ENCODE assay signal across 24 mouse cellular contexts in the genomic region with DNA sequence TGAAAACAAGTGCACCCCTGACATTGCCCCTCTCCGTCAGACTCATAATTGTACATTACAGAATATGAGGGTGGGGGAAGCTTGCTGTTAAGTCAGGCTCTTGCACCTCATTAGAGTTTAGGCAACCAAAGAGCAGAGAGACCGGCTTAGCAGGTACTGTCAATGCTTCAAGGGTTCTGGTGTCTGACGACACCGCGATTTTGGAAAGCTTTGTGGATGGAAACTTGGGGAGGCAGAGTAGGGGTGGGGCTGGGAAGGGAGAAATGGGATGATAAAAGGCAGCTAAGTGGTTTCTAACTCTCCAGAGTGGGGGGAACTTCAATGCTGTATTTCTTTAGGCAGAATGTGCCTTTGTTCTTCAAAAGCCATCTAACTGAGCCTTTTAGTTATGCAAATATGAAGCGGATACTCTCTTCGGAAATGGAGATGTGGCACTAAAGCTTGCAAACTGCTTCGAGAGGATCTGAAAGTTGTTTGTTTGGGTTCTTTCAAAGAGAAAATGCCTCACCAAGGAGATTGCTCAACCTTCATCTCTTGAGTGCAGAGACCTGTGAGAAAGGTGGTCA.
A peak's percentile ranks its signal among the peaks of the same experiment; 100 is the strongest.
DNase-seq lines count a peak whose midpoint lies in the region; ATAC-seq and TF ChIP-seq lines count a peak whose summit lies in the region.
"Had no signal": no experiment of that assay in that cellular context is flagged by ENCODE, and none has a peak within 500 bp of the region (broad histone marks: within the 10 kb centered on the region; RNA-seq: fewer than 3 reads in every experiment).

No protein-coding gene starts in this region.

- 0 out of 2 replicates have a peak overlapping the region, but pooled peaks have one; percentile 4 for H3K4me2 ChIP-seq in forebrain, embryonic 12.5 days
- H3K4me2 ChIP-seq in midbrain, embryonic 12.5 days (replicated peaks), result no peak overlapping the region
- no peak overlapping the region for H3K4me2 ChIP-seq in midbrain, embryonic 11.5 days
- H3K4me2 ChIP-seq in forebrain, embryonic 16.5 days (ENCODE audit: low read length), result peak overlapping the region; percentile 13; the same call in 1 of the 2 replicates
- H3K4me2 ChIP-seq: heart, embryonic 13.5 days; intestine, embryonic 15.5 days had no signal

- H3K9me3 ChIP-seq in forebrain, embryonic 12.5 days, result no peaks in the 10 kb centered on the region
- H3K9me3 ChIP-seq in forebrain, embryonic 10.5 days, result no peaks in the 10 kb centered on the region
- no peaks in the 10 kb centered on the region for H3K9me3 ChIP-seq in midbrain, embryonic 12.5 days
- H3K9me3 ChIP-seq in midbrain, embryonic 11.5 days (ENCODE audit: control insufficient read depth, low read length), result no peaks in the 10 kb centered on the region
- H3K9me3 ChIP-seq in embryonic facial prominence, embryonic 10.5 days, result no peaks in the 10 kb centered on the region
- H3K9me3 ChIP-seq in forebrain, embryonic 16.5 days (ENCODE audit: control insufficient read depth, low read length), result no peaks in the 10 kb centered on the region
- H3K9me3 ChIP-seq: heart, embryonic 13.5 days; intestine, embryonic 15.5 days; limb, embryonic 10.5 days; midbrain, embryonic 10.5 days had no signal

- TF ChIP-seq POLR2A in thymus, adult 2 months (IDR thresholded peaks at IDR 0.05; ENCODE audit: control insufficient read depth, extremely low read depth, insufficient read depth, low read length, poor library complexity), result no peak

- H3K4me1 ChIP-seq in forebrain, embryonic 12.5 days, result peaks cover 7% of the 10 kb centered on the region; the same call in 1 of the 2 replicates
- peaks cover 12% of the 10 kb centered on the region for H3K4me1 ChIP-seq in forebrain, embryonic 10.5 days
- H3K4me1 ChIP-seq in midbrain, embryonic 12.5 days, result peaks cover 6% of the 10 kb centered on the region; the same call in 1 of the 2 replicates
- no peaks in the 10 kb centered on the region; the same call in 1 of the 2 replicates for H3K4me1 ChIP-seq in midbrain, embryonic 11.5 days (ENCODE audit: control insufficient read depth, insufficient read depth, low read length)
- H3K4me1 ChIP-seq in embryonic facial prominence, embryonic 10.5 days, result peaks cover 5% of the 10 kb centered on the region; the same call in 1 of the 2 replicates
- H3K4me1 ChIP-seq in forebrain, embryonic 16.5 days (replicated peaks; ENCODE audit: control insufficient read depth, insufficient read depth, low read length), result 0 out of 2 replicates have a peak, but pooled peaks cover 3% of the 10 kb centered on the region
- no peaks in the 10 kb centered on the region for H3K4me1 ChIP-seq in thymus, adult 2 months (replicated peaks; ENCODE audit: control insufficient read depth, insufficient read depth, low read length)
- H3K4me1 ChIP-seq: heart, embryonic 13.5 days; intestine, embryonic 15.5 days; limb, embryonic 10.5 days had no signal

- H3K27ac ChIP-seq in forebrain, embryonic 12.5 days, result no peak overlapping the region
- H3K27ac ChIP-seq in forebrain, embryonic 10.5 days, result no peak overlapping the region
- H3K27ac ChIP-seq in midbrain, embryonic 12.5 days (replicated peaks), result no peak overlapping the region
- no peak overlapping the region for H3K27ac ChIP-seq in midbrain, embryonic 11.5 days (ENCODE audit: low read depth, low read length)
- H3K27ac ChIP-seq in embryonic facial prominence, embryonic 10.5 days (replicated peaks), result no peak overlapping the region
- H3K27ac ChIP-seq in forebrain, embryonic 16.5 days (ENCODE audit: low read length), result no peak overlapping the region
- no peak overlapping the region for H3K27ac ChIP-seq in thymus, adult 2 months (ENCODE audit: control insufficient read depth, insufficient read depth, low read length)
- H3K27ac ChIP-seq: heart, embryonic 13.5 days; intestine, embryonic 15.5 days; left cerebral cortex, adult 2 months; limb, embryonic 10.5 days; macrophage; midbrain, embryonic 10.5 days had no signal

- no peak overlapping the region for H3K9ac ChIP-seq in forebrain, embryonic 12.5 days
- H3K9ac ChIP-seq in midbrain, embryonic 12.5 days (replicated peaks), result no peak overlapping the region
- no peak overlapping the region for H3K9ac ChIP-seq in midbrain, embryonic 11.5 days (ENCODE audit: low read length)
- no peak overlapping the region for H3K9ac ChIP-seq in forebrain, embryonic 16.5 days (replicated peaks; ENCODE audit: low read depth, low read length)
- H3K9ac ChIP-seq: heart, embryonic 13.5 days; intestine, embryonic 15.5 days had no signal

- ATAC-seq in forebrain, embryonic 12.5 days (ENCODE audit: low FRiP score), result no peak
- ATAC-seq in midbrain, embryonic 12.5 days (ENCODE audit: low FRiP score, low read depth), result 0 out of 2 replicates have a peak, but pooled peaks have one; percentile 12
- no peak for ATAC-seq in midbrain, embryonic 11.5 days (ENCODE audit: low FRiP score)
- ATAC-seq in forebrain, embryonic 16.5 days, result no peak
- ATAC-seq: intestine, embryonic 15.5 days had no signal

- H3K36me3 ChIP-seq in forebrain, embryonic 12.5 days (replicated peaks), result no peaks in the 10 kb centered on the region
- no peaks in the 10 kb centered on the region for H3K36me3 ChIP-seq in forebrain, embryonic 10.5 days (replicated peaks)
- H3K36me3 ChIP-seq in midbrain, embryonic 12.5 days, result no peaks in the 10 kb centered on the region
- H3K36me3 ChIP-seq in midbrain, embryonic 11.5 days (ENCODE audit: control insufficient read depth, insufficient read depth, low read length), result no peaks in the 10 kb centered on the region
- H3K36me3 ChIP-seq in embryonic facial prominence, embryonic 10.5 days (replicated peaks), result no peaks in the 10 kb centered on the region
- H3K36me3 ChIP-seq in forebrain, embryonic 16.5 days (ENCODE audit: control insufficient read depth, insufficient read depth), result no peaks in the 10 kb centered on the region
- H3K36me3 ChIP-seq in thymus, adult 2 months (ENCODE audit: control insufficient read depth, insufficient read depth, low read length), result no peaks in the 10 kb centered on the region
- H3K36me3 ChIP-seq: heart, embryonic 13.5 days; intestine, embryonic 15.5 days; limb, embryonic 10.5 days; midbrain, embryonic 10.5 days had no signal

- WGBS in forebrain, embryonic 12.5 days, result 22% methylated on average over 8 of the region's 8 CpGs
- WGBS in forebrain, embryonic 10.5 days, result 36% methylated on average over 8 of the region's 8 CpGs
- 26% methylated on average over 8 of the region's 8 CpGs for WGBS in midbrain, embryonic 12.5 days
- whole genome bisulfite sequencing in midbrain, embryonic 11.5 days, result 26% methylated on average over 8 of the region's 8 CpGs
- 28% methylated on average over 8 of the region's 8 CpGs for WGBS in embryonic facial prominence, embryonic 10.5 days
- 19% methylated on average over 8 of the region's 8 CpGs for WGBS in forebrain, embryonic 16.5 days
- 55% methylated on average over 8 of the region's 8 CpGs for WGBS in thymus, adult 2 months

- H3K4me3 ChIP-seq in forebrain, embryonic 12.5 days (replicated peaks), result no peak overlapping the region
- H3K4me3 ChIP-seq in forebrain, embryonic 10.5 days, result no peak overlapping the region
- no peak overlapping the region for H3K4me3 ChIP-seq in midbrain, embryonic 12.5 days
- no peak overlapping the region for H3K4me3 ChIP-seq in midbrain, embryonic 11.5 days (ENCODE audit: low read depth, low read length)
- no peak overlapping the region for H3K4me3 ChIP-seq in embryonic facial prominence, embryonic 10.5 days
- H3K4me3 ChIP-seq in forebrain, embryonic 16.5 days (replicated peaks; ENCODE audit: low read length), result no peak overlapping the region
- no peak overlapping the region for H3K4me3 ChIP-seq in thymus, adult 2 months (ENCODE audit: control insufficient read depth, insufficient read depth, low read length)
- H3K4me3 ChIP-seq: heart, embryonic 13.5 days; intestine, embryonic 15.5 days; left cerebral cortex, adult 2 months; limb, embryonic 10.5 days; midbrain, embryonic 10.5 days had no signal

- no peak for DNase-seq in forebrain, embryonic 10.5 days (ENCODE audit: extremely low spot score, low spot score)
- no peak for DNase-seq in midbrain, embryonic 11.5 days (ENCODE audit: low spot score, missing footprints)
- peak; percentile 11 for DNase-seq in embryonic facial prominence, embryonic 10.5 days (ENCODE audit: low spot score)
- DNase-seq in thymus, adult 2 months, result no peak
- no peak for DNase-seq in right cerebral cortex, postnatal 4 days
- DNase-seq: adrenal gland, adult 2 months; cerebellum, adult 9-10 months; gastrocnemius, postnatal 10 days; heart, adult 18-20 months; kidney, adult 9 months; kidney, postnatal 4 days; layer of hippocampus, adult 9-11 months; lung, adult 18-20 months; spleen, adult 18-20 months; thymus, postnatal 4 days had no signal

- H3K27me3 ChIP-seq in forebrain, embryonic 12.5 days, result no peaks in the 10 kb centered on the region
- no peaks in the 10 kb centered on the region for H3K27me3 ChIP-seq in forebrain, embryonic 10.5 days (ENCODE audit: poor library complexity, severe bottlenecking)
- H3K27me3 ChIP-seq in midbrain, embryonic 12.5 days, result no peaks in the 10 kb centered on the region
- no peaks in the 10 kb centered on the region for H3K27me3 ChIP-seq in midbrain, embryonic 11.5 days (ENCODE audit: control insufficient read depth, insufficient read depth, low read length)
- no peaks in the 10 kb centered on the region for H3K27me3 ChIP-seq in embryonic facial prominence, embryonic 10.5 days (replicated peaks; ENCODE audit: low read depth, poor library complexity, severe bottlenecking)
- no peaks in the 10 kb centered on the region for H3K27me3 ChIP-seq in forebrain, embryonic 16.5 days (replicated peaks; ENCODE audit: control insufficient read depth, insufficient read depth, low read length)
- H3K27me3 ChIP-seq in thymus, adult 2 months (ENCODE audit: control insufficient read depth, insufficient read depth, low read length), result no peaks in the 10 kb centered on the region
- H3K27me3 ChIP-seq: heart, embryonic 13.5 days; intestine, embryonic 15.5 days had no signal

- no peak for TF ChIP-seq CTCF in thymus, adult 2 months (IDR thresholded peaks at IDR 0.05; ENCODE audit: borderline replicate concordance, control insufficient read depth, extremely low read depth, insufficient read depth, low read length, poor library complexity)

Comparison
In these comparisons a context has a peak if more than half of its experiments do, and no peak if none do; other contexts are left out.
1. H3K4me2 ChIP-seq: peak in forebrain, embryonic 12.5 days (single experiment) and forebrain, embryonic 16.5 days (single experiment); none in midbrain, embryonic 12.5 days (single experiment) and midbrain, embryonic 11.5 days (single experiment).